Mouse (Mus musculus): ENCODE results near the gene Slc40a1. TPM values are rescaled to one million over a fixed set of nuclear protein-coding genes. Genes with fewer than 3 reads are reported as not detected.

Slc40a1 gene
- polyA plus RNA-seq, 1 experiment, result 1.5 TPM

GRCm38 (mm10) chr1:45868479-45869137, 57.7 kb downstream of the Slc40a1 start:
- Histone ChIP-seq H3K4me3 (replicated peaks) (no peak overlapping the region), H3K4me1 (peaks cover 63% of the 10 kb centered on the region)
- no peak for TF ChIP-seq FLI1 (IDR thresholded peaks at IDR 0.05; ENCODE audit: low read length)
- no peak for TF ChIP-seq GATA1 (IDR thresholded peaks at IDR 0.05; ENCODE audit: borderline replicate concordance, low read length)

GRCm38 (mm10) chr1:45868050-45868449, 58.3 kb downstream of the Slc40a1 start:
- H3K27me3 ChIP-seq (replicated peaks), result no peaks in the 10 kb centered on the region
- peaks cover 60% of the 10 kb centered on the region for H3K4me1 ChIP-seq
- no peaks in the 10 kb centered on the region for H3K36me3 ChIP-seq (replicated peaks; ENCODE audit: low read length)
- TF ChIP-seq GATA1 (IDR thresholded peaks at IDR 0.05; ENCODE audit: borderline replicate concordance, low read length) (no peak), FLI1 (IDR thresholded peaks at IDR 0.05; ENCODE audit: low read length) (no peak)
- peaks cover 2% of the 10 kb centered on the region; the same call in 1 of the 2 replicates for H3K9me3 ChIP-seq
- no peak overlapping the region for H3K4me3 ChIP-seq (replicated peaks)

More at GRCm38 (mm10) chr1:45868479-45869137, 57.7 kb downstream of the Slc40a1 start:
- Histone ChIP-seq H3K27me3 (replicated peaks) (no peaks in the 10 kb centered on the region), H3K9me3 (no peaks in the 10 kb centered on the region), H3K36me3 (replicated peaks; ENCODE audit: low read length) (no peaks in the 10 kb centered on the region)

GRCm38 (mm10) chr1:45866288-45867018, 59.9 kb downstream of the Slc40a1 start:
- Histone ChIP-seq H3K27me3 (replicated peaks) (no peaks in the 10 kb centered on the region), H3K4me3 (replicated peaks) (no peak overlapping the region), H3K36me3 (replicated peaks; ENCODE audit: low read length) (no peaks in the 10 kb centered on the region), H3K9me3 (peaks cover 3% of the 10 kb centered on the region; the same call in 1 of the 2 replicates), H3K4me1 (peaks cover 54% of the 10 kb centered on the region)
- no peak for TF ChIP-seq GATA1 (IDR thresholded peaks at IDR 0.05; ENCODE audit: borderline replicate concordance, low read length)
- TF ChIP-seq FLI1 (IDR thresholded peaks at IDR 0.05; ENCODE audit: low read length), result no peak

- H3K9me3 ChIP-seq, result peaks cover 3% of the 10 kb centered on the region; the same call in 1 of the 2 replicates
- no peak overlapping the region for H3K4me3 ChIP-seq (replicated peaks)
- H3K27me3 ChIP-seq (replicated peaks), result no peaks in the 10 kb centered on the region
- no peaks in the 10 kb centered on the region for H3K36me3 ChIP-seq (replicated peaks; ENCODE audit: low read length)
- TF ChIP-seq FLI1 (IDR thresholded peaks at IDR 0.05; ENCODE audit: low read length) (no peak), GATA1 (IDR thresholded peaks at IDR 0.05; ENCODE audit: borderline replicate concordance, low read length) (no peak)
- H3K4me1 ChIP-seq, result peaks cover 54% of the 10 kb centered on the region
These were observed 60.6 kb downstream of the Slc40a1 start for GRCm38 (mm10) chr1:45865727-45866126.

- TF ChIP-seq GATA1 (IDR thresholded peaks at IDR 0.05; ENCODE audit: borderline replicate concordance, low read length) (no peak), FLI1 (IDR thresholded peaks at IDR 0.05; ENCODE audit: low read length) (no peak)
- Histone ChIP-seq H3K36me3 (replicated peaks; ENCODE audit: low read length) (no peaks in the 10 kb centered on the region), H3K27me3 (replicated peaks) (no peaks in the 10 kb centered on the region), H3K9me3 (peaks cover 3% of the 10 kb centered on the region; the same call in 1 of the 2 replicates), H3K4me3 (replicated peaks) (no peak overlapping the region), H3K4me1 (peaks cover 56% of the 10 kb centered on the region)
These were observed 61.0 kb downstream of the Slc40a1 start for GRCm38 (mm10) chr1:45865316-45865715.

- TF ChIP-seq GATA1 (IDR thresholded peaks at IDR 0.05; ENCODE audit: borderline replicate concordance, low read length) (no peak), FLI1 (IDR thresholded peaks at IDR 0.05; ENCODE audit: low read length) (no peak)
- Histone ChIP-seq H3K36me3 (replicated peaks; ENCODE audit: low read length) (no peaks in the 10 kb centered on the region), H3K27me3 (replicated peaks) (no peaks in the 10 kb centered on the region), H3K4me3 (replicated peaks) (no peak overlapping the region), H3K9me3 (peaks cover 3% of the 10 kb centered on the region; the same call in 1 of the 2 replicates), H3K4me1 (peaks cover 59% of the 10 kb centered on the region)
These were observed 61.7 kb downstream of the Slc40a1 start for GRCm38 (mm10) chr1:45864564-45865014.

- H3K4me3 ChIP-seq (replicated peaks), result no peak overlapping the region
- H3K9me3 ChIP-seq, result peaks cover 3% of the 10 kb centered on the region; the same call in 1 of the 2 replicates
- peaks cover 54% of the 10 kb centered on the region for H3K4me1 ChIP-seq
- H3K36me3 ChIP-seq (replicated peaks; ENCODE audit: low read length), result no peaks in the 10 kb centered on the region
- H3K27me3 ChIP-seq (replicated peaks), result no peaks in the 10 kb centered on the region
- TF ChIP-seq FLI1 (IDR thresholded peaks at IDR 0.05; ENCODE audit: low read length) (no peak), GATA1 (IDR thresholded peaks at IDR 0.05; ENCODE audit: borderline replicate concordance, low read length) (no peak)
These were observed 62.7 kb downstream of the Slc40a1 start for GRCm38 (mm10) chr1:45863641-45864040.

GRCm38 (mm10) chr1:45861162-45861561, 65.2 kb downstream of the Slc40a1 start:
- H3K4me3 ChIP-seq (replicated peaks), result no peak overlapping the region
- H3K4me1 ChIP-seq, result peaks cover 46% of the 10 kb centered on the region
- H3K27me3 ChIP-seq (replicated peaks), result no peaks in the 10 kb centered on the region
- no peaks in the 10 kb centered on the region for H3K36me3 ChIP-seq (replicated peaks; ENCODE audit: low read length)
- TF ChIP-seq GATA1 (IDR thresholded peaks at IDR 0.05; ENCODE audit: borderline replicate concordance, low read length) (no peak), FLI1 (IDR thresholded peaks at IDR 0.05; ENCODE audit: low read length) (no peak)
- H3K9me3 ChIP-seq, result peaks cover 3% of the 10 kb centered on the region; the same call in 1 of the 2 replicates

GRCm38 (mm10) chr1:45860349-45860748, 66.0 kb downstream of the Slc40a1 start:
- H3K9me3 ChIP-seq, result peaks cover 3% of the 10 kb centered on the region; the same call in 1 of the 2 replicates
- peaks cover 41% of the 10 kb centered on the region for H3K4me1 ChIP-seq
- H3K4me3 ChIP-seq (replicated peaks), result no peak overlapping the region
- TF ChIP-seq GATA1 (IDR thresholded peaks at IDR 0.05; ENCODE audit: borderline replicate concordance, low read length) (no peak), FLI1 (IDR thresholded peaks at IDR 0.05; ENCODE audit: low read length) (no peak)
- H3K27me3 ChIP-seq (replicated peaks), result no peaks in the 10 kb centered on the region
- no peaks in the 10 kb centered on the region for H3K36me3 ChIP-seq (replicated peaks; ENCODE audit: low read length)

Other genes starting within 250 kb of the Slc40a1 start
- 1.3 TPM in 1 of 2 replicates, not detected in the other for gene Wdr75, start 131.4 kb downstream of the Slc40a1 start, polyA plus RNA-seq (2012; ENCODE audit: insufficient read depth, low replicate concordance)
- not detected in 2 replicates for gene Gm5269, start 36.2 kb downstream of the Slc40a1 start, polyA plus RNA-seq (2012; ENCODE audit: insufficient read depth, low replicate concordance)
- gene Dnah7b, start 139.8 kb upstream of the Slc40a1 start, polyA plus RNA-seq (2012; ENCODE audit: insufficient read depth, low replicate concordance), result not detected in 2 replicates